Mouse (Mus musculus): Measurements from ENCODE around the gene Fabp3.

The Fabp3 gene

GRCm38 (mm10) chr4:130295047-130295745 lies 13.2 kb upstream of the Fabp3 start:
- DNase-seq: peak; percentile 59 to 74

GRCm38 (mm10) chr4:130296243-130296965 lies 12.0 kb upstream of the Fabp3 start:
- no peak for DNase-seq

- no peak for DNase-seq
Measured at GRCm38 (mm10) chr4:130297123-130297529, 11.3 kb upstream of the Fabp3 start.

GRCm38 (mm10) chr4:130298877-130299628 lies 9.3 kb upstream of the Fabp3 start:
- DNase-seq: no peak

- DNase-seq: no peak
Measured at GRCm38 (mm10) chr4:130299629-130300018, 8.8 kb upstream of the Fabp3 start.

- peak; percentile 18 to 33 for DNase-seq
Measured at GRCm38 (mm10) chr4:130302285-130302870, 6.0 kb upstream of the Fabp3 start.

- DNase-seq: no peak
Measured at GRCm38 (mm10) chr4:130304746-130305145, 3.6 kb upstream of the Fabp3 start.

- peak; percentile 12 to 21 for DNase-seq
Measured at GRCm38 (mm10) chr4:130306796-130307630, 1.4 kb upstream of the Fabp3 start.

- DNase-seq: peak; percentile 72 to 84
Measured at GRCm38 (mm10) chr4:130307851-130308230, 554 bp upstream of the Fabp3 start.

GRCm38 (mm10) chr4:130309254-130309653 lies 859 bp downstream of the Fabp3 start:
- no peak for DNase-seq

GRCm38 (mm10) chr4:130312526-130312925 lies 4.1 kb downstream of the Fabp3 start:
- no peak for DNase-seq

GRCm38 (mm10) chr4:130313552-130313951 lies 5.2 kb downstream of the Fabp3 start:
- no peak for DNase-seq

GRCm38 (mm10) chr4:130315771-130316527 lies 7.6 kb downstream of the Fabp3 start:
- peak in 1 of 2 experiments; percentile 25 for DNase-seq

GRCm38 (mm10) chr4:130316691-130317090 lies 8.3 kb downstream of the Fabp3 start:
- no peak for DNase-seq

GRCm38 (mm10) chr4:130318122-130318521 lies 9.7 kb downstream of the Fabp3 start:
- no peak for DNase-seq

GRCm38 (mm10) chr4:130319564-130319963 lies 11.2 kb downstream of the Fabp3 start:
- DNase-seq: no peak

- DNase-seq: no peak
Measured at GRCm38 (mm10) chr4:130321640-130322039, 13.2 kb downstream of the Fabp3 start.

GRCm38 (mm10) chr4:130322567-130322966 lies 14.2 kb downstream of the Fabp3 start:
- no peak for DNase-seq

- no peak for DNase-seq
Measured at GRCm38 (mm10) chr4:130323165-130323564, 14.8 kb downstream of the Fabp3 start.

- DNase-seq: no peak
Measured at GRCm38 (mm10) chr4:130323607-130324006, 15.2 kb downstream of the Fabp3 start.

- no peak for DNase-seq
Measured at GRCm38 (mm10) chr4:130325446-130325845, 17.1 kb downstream of the Fabp3 start.

Measured in lung, adult 18-20 months (tissue).